Mouse (Mus musculus) neural tube, embryonic 13.5 days (tissue): ENCODE measurements around the gene Cnot10. TPM values are rescaled to one million over a fixed set of nuclear protein-coding genes. Genes with fewer than 3 reads are reported as not detected.

Source experiments
- ATAC-seq: fragments of 200-750 bp; cut with Nextera tagmentation; 2 replicates; pipeline ENCODE4 v1.8.0; 2017; ENCODE audit warnings: low read depth, mild to moderate bottlenecking, moderate TSS enrichment, moderate library complexity
- H3K27ac ChIP-seq: fragments of 300-500 bp; sonication (generic); replicated peaks from 2 replicates; pipeline ENCODE4 v1.5.1; 2015; ENCODE audit warnings: moderate library complexity, mild to moderate bottlenecking, inconsistent platforms
- H3K27me3 ChIP-seq: fragments of 300-500 bp; sonication (generic); 2 replicates; pipeline ENCODE4 v1.6.1; 2015; ENCODE audit warnings: mild to moderate bottlenecking, inconsistent platforms
- H3K36me3 ChIP-seq: fragments of 300-500 bp; sonication (generic); 2 replicates; pipeline ENCODE4 v1.6.1; 2015; ENCODE audit warnings: mild to moderate bottlenecking, inconsistent platforms
- H3K4me1 ChIP-seq: fragments of 300-500 bp; sonication (generic); replicated peaks from 2 replicates; pipeline ENCODE4 v1.6.1; 2015; ENCODE audit warnings: inconsistent platforms
- H3K4me2 ChIP-seq: fragments of 300-500 bp; sonication (generic); 2 replicates; pipeline ENCODE4 v1.6.1; 2015; ENCODE audit warnings: inconsistent platforms, mild to moderate bottlenecking, moderate library complexity
- H3K4me3 ChIP-seq: fragments of 300-500 bp; sonication (generic); 2 replicates; pipeline ENCODE4 v1.5.1; 2015; ENCODE audit warnings: mild to moderate bottlenecking, inconsistent platforms
- H3K9ac ChIP-seq: fragments of 300-500 bp; sonication (generic); 2 replicates; pipeline ENCODE4 v1.6.1; 2015; ENCODE audit warnings: moderate library complexity, mild to moderate bottlenecking, inconsistent platforms
- H3K9me3 ChIP-seq: fragments of 300-500 bp; sonication (generic); 2 replicates; pipeline ENCODE4 v1.6.1; 2016; ENCODE audit warnings: inconsistent platforms
- WGBS: fragments of 180-500 bp; shearing (Covaris S2); methylation state at CpG from one replicate; pipeline ENCODE4 v1.1.7; 2015; 5-methylcytosine and 5-hydroxymethylcytosine counted together
- polyA plus RNA-seq: library from polyadenylated mRNA; unstranded; fragments of >200 nt; fragmentation: Nextera tagmentation; extraction: Ambion mirVana; gene quantifications from 2 replicates; pipeline ENCODE4 v1.2.1, GENCODE M21; 2015

Gene Cnot10
- polyA plus RNA-seq, 1 experiment from 2014 or later: 57.1 TPM

DNA sequence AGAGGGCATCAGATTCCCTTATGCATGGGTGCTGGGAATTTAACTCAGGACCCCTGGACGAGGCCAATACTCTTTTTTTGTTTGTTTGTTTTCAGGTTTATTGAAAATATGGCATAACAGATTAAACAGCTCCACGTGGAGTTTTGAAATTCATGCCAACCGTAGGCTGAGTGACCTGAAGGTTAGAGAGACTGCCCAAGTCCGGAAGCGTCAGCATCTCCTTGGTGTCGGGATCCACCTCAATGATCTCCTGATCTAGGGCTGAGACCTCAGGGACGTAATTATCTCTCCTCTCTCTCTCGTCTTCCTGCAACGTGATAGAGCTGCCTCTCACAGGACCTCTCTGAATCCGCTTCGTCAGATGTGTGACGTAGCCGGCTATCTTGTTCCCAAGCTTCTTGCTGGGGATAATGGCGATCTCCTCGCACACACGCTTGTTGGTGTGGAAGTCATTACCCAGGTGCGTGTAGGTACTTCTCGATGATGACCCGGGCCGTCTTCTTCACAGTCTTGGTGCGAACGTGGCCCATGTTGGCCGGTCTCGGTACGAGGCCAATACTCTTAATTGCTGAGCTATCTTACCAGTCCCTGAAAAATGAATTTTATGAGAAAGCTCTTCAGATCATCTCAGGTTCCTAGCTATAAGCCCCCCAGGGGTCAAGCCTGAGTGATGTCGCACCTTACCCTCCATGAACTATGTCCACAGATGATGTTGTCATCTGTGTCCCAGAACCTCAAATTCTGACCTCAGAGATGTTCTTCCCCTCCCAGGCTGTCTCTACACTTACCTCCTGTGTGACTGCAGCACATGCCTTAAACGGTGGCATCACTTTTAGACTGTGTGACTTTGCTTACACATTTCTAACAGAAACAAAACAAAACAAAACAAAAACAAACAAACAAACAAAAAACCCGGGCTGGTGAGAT lies 7.8 kb upstream of the Cnot10 start:
- no peaks in the 10 kb centered on the region for H3K4me1 ChIP-seq
- no peaks in the 10 kb centered on the region for H3K9me3 ChIP-seq
- no peak overlapping the region for H3K27ac ChIP-seq
- H3K9ac ChIP-seq: no peak overlapping the region
- no peak for ATAC-seq
- H3K4me2 ChIP-seq: no peak overlapping the region
- no peak overlapping the region for H3K4me3 ChIP-seq
- H3K36me3 ChIP-seq: no peaks in the 10 kb centered on the region
- WGBS: 83% methylated on average over 28 of the region's 28 CpGs
- H3K27me3 ChIP-seq: peaks cover 24% of the 10 kb centered on the region

DNA sequence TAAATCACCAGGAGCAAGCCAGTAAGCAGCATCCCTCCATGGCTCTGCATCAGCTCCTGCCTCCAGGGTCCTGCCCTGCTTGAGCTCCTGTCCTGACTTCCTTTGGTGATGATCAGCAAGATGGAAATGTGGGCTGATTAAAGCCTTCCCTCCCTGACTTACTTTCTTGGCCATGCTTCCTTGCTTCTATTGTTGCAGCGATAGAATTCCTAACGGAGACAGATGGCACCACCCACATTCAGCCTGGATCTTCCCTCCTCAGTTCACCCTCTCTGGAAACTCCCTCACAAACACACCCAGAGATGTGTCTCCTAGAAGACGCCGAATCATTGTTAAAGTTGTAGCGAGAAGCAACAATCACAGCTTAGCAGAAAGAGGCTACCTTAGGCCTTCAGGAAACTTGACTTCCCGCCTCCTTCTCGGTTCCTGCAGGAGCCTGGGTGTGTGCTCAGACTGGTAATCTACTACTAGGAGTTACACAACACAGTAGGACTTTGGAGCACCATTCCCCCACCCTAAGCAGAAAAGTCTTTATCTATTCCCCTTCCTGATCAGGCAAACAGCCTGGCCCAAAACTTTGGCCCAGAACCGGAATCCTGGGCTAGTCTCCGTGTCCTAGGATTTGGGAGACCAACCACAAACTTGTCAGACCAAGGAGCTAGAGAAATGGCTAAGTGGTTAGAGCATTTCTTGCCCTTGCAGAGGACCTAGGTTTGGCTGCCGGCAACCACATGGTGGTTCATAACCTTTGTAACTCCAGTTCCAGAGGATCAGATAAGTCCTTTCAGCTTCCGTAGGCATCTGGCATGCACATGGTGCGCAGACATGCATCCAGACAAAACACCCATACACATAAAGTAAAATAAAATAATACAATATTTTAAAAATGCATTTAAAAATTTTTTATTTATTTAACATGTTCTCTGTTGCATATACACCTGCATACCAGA lies 6.8 kb upstream of the Cnot10 start:
- ATAC-seq: no peak
- Histone ChIP-seq H3K27me3 (peaks cover 30% of the 10 kb centered on the region), H3K27ac (no peak overlapping the region), H3K4me1 (no peaks in the 10 kb centered on the region), H3K9me3 (no peaks in the 10 kb centered on the region), H3K36me3 (no peaks in the 10 kb centered on the region), H3K4me2 (no peak overlapping the region), H3K9ac (no peak overlapping the region), H3K4me3 (no peak overlapping the region)
- 90% methylated on average over 12 of the region's 12 CpGs for WGBS

DNA sequence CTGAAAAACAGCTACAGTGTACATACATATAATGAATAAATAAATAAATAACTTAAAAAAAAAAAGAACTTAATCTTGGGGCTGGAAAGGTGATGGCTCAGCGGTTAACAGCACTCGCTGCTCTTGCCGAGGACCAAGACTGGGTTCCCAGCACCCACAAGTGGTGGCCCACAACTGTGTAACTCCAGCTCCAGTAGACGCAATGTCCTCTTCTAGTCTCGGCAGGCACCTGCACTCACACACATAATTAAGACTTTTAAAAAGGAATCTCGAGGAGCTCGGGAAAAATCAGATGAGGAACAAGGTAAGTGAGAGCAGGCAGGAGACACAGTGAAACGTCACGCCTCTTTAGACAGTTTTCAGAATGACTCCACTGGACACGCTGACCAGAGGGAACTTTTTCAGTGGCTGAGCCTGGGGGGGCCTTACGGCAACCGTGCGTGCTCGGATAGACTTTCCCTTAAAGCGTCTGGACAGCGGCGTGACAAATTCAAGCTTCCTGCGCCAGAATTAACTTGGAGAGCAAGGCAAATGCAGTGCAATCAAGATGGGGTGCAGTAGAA lies 717 bp downstream of the Cnot10 start:
- H3K4me2 ChIP-seq: peak overlapping the region; percentile 96
- WGBS: 15% methylated on average over 18 of the region's 18 CpGs
- ATAC-seq: peak; percentile 9
- peaks cover 22% of the 10 kb centered on the region for H3K27me3 ChIP-seq
- peak overlapping the region; percentile 83 for H3K9ac ChIP-seq
- H3K9me3 ChIP-seq: no peaks in the 10 kb centered on the region
- H3K4me3 ChIP-seq: peak overlapping the region; percentile 90
- peak overlapping the region; percentile 90 for H3K27ac ChIP-seq
- peaks cover 5% of the 10 kb centered on the region; the same call in 1 of the 2 replicates for H3K36me3 ChIP-seq
- H3K4me1 ChIP-seq: peaks cover 29% of the 10 kb centered on the region

DNA sequence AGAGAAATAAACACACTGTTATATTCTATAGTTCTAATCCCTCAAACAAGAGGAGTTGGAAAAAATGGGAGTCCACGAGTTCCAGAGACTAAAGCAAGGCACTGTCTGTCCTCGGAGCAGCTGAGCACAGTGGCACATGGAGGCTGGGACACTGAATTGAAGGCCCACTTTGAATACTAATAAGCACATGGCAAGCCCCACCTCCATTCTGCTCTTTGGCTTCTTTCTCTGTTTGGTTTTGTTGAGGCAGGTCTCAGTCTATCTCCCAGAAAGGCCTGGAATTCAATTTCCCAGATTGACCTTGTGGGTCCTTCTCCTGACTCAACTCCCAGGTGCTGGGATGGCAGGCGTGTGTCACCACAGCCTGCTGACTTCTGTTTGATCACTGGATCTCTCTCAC lies 3.2 kb downstream of the Cnot10 start:
- 70% methylated on average over 3 of the region's 3 CpGs for WGBS
- Histone ChIP-seq H3K4me2 (no peak overlapping the region), H3K27me3 (no peaks in the 10 kb centered on the region), H3K27ac (no peak overlapping the region), H3K9me3 (no peaks in the 10 kb centered on the region), H3K9ac (no peak overlapping the region), H3K36me3 (peaks cover 8% of the 10 kb centered on the region), H3K4me3 (no peak overlapping the region), H3K4me1 (peaks cover 29% of the 10 kb centered on the region)
- ATAC-seq: no peak

DNA sequence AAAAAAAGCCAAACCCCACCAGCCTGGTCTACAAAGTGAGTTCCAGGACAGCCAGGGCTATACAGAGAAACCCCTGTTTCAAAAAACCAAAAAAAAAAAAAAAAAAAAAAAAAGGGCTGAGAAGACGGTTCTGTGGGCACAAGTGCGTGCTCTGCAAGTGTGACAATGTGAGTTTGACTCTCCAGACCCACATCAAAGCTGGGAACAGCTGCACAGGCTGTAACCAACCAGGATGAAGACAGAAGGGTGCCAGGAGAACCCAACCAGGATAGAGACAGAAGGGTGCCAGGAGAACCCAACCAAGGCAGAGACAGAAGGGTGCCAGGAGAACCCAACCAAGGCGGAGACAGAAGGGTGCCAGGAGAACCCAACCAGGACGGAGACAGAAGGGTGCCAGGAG lies 3.8 kb downstream of the Cnot10 start:
- H3K27me3 ChIP-seq: no peaks in the 10 kb centered on the region
- H3K4me2 ChIP-seq: no peak overlapping the region
- 95% methylated on average over 4 of the region's 4 CpGs for WGBS
- no peak overlapping the region for H3K4me3 ChIP-seq
- peaks cover 29% of the 10 kb centered on the region for H3K4me1 ChIP-seq
- no peak overlapping the region for H3K9ac ChIP-seq
- H3K9me3 ChIP-seq: no peaks in the 10 kb centered on the region
- peaks cover 11% of the 10 kb centered on the region for H3K36me3 ChIP-seq
- no peak overlapping the region for H3K27ac ChIP-seq
- no peak for ATAC-seq

DNA sequence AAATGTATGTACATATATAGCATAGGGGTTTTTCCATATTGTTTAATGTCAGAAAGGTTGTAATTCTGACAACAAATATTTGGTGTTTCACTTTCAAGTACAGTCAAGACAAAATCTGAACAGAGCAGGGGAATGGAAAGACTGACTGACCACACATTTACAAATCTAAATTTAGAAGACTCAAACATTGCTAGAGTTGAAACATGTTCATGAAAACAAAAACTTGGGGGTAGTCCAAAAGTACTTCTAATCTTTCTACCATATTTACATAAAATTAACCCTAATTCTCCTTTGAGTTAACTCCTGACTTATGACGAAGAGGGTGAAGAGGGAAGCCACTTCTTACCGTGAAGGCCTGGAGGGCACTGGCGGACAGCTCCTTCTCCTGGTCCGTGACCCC lies 7.7 kb downstream of the Cnot10 start:
- WGBS: 75% methylated on average over 4 of the region's 4 CpGs
- H3K9me3 ChIP-seq: no peaks in the 10 kb centered on the region
- H3K36me3 ChIP-seq: peaks cover 38% of the 10 kb centered on the region
- no peak overlapping the region for H3K4me2 ChIP-seq
- H3K27ac ChIP-seq: no peak overlapping the region
- no peak overlapping the region for H3K9ac ChIP-seq
- no peak for ATAC-seq
- 0 out of 2 replicates have a peak, but pooled peaks cover 11% of the 10 kb centered on the region for H3K4me1 ChIP-seq
- H3K27me3 ChIP-seq: no peaks in the 10 kb centered on the region
- H3K4me3 ChIP-seq: no peak overlapping the region

DNA sequence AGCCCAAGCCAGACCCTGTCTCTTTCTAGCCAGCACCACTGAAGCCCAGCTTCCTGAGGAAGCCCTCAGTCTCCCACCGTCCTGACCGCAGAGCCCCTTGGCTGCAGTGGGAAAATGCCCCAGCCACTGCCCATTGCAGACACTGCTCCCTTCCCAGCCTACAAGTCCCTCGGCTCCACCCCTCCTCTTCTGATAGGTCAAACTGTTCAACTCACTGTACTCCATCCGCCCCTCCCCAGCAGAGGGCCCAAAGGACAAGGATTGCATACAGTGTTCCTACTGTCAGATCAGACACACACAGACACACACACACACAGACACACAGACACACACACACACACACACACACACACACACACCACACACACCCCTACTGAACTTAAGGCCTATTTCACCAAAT lies 13.3 kb downstream of the Cnot10 start:
- Histone ChIP-seq H3K4me3 (no peak overlapping the region), H3K4me1 (no peaks in the 10 kb centered on the region), H3K9ac (no peak overlapping the region), H3K9me3 (no peaks in the 10 kb centered on the region), H3K27ac (no peak overlapping the region), H3K36me3 (peaks cover 91% of the 10 kb centered on the region), H3K4me2 (no peak overlapping the region), H3K27me3 (no peaks in the 10 kb centered on the region)
- ATAC-seq: no peak
- WGBS: 80% methylated on average over 4 of the region's 4 CpGs

DNA sequence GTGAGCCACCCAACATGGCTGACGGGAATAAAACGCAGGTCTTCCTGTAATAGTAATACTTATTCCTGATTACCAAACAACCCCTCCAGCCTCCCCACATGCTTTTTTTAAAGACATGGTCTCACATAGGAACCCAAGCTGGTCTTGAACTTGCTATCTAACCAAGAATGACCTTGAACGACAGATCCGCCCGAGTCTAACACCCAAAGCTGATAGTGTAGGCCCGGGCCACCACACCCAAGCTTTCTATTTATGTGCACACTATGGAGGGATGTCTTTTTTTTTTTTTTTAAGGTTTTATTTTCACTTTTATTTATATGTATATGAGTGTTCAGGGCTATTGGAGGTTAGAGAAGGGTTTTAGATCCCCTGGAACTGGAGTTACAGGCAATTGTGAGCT lies 15.8 kb downstream of the Cnot10 start:
- H3K4me1 ChIP-seq: no peaks in the 10 kb centered on the region
- no peak overlapping the region for H3K27ac ChIP-seq
- H3K27me3 ChIP-seq: no peaks in the 10 kb centered on the region
- H3K9ac ChIP-seq: no peak overlapping the region
- no peak for ATAC-seq
- no peaks in the 10 kb centered on the region for H3K9me3 ChIP-seq
- H3K36me3 ChIP-seq: peaks cover 97% of the 10 kb centered on the region
- WGBS: 99% methylated on average over 6 of the region's 6 CpGs
- no peak overlapping the region for H3K4me2 ChIP-seq
- no peak overlapping the region for H3K4me3 ChIP-seq

DNA sequence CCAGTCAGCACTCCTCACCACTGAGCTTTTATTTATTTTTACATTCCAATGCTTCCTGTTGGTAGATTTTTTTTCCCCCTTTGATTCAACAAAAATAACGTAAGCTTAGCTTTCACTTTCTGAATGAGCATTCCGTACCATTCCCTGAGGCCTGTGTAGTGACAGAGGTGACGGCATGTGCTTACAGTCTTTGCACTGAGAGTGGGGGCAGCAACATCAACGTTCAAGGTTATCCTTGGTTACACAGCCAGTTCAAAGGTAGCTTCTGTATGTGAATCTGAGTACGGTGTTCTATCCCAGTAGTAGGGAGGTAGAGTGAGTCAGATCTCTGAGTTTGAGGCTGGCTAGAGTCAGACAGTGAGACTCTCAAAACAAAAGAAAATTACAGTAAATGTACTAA lies 18.8 kb downstream of the Cnot10 start:
- no peak overlapping the region for H3K27ac ChIP-seq
- ATAC-seq: no peak
- H3K4me1 ChIP-seq: no peaks in the 10 kb centered on the region
- WGBS: 91% methylated on average over 5 of the region's 5 CpGs
- no peak overlapping the region for H3K9ac ChIP-seq
- no peak overlapping the region for H3K4me3 ChIP-seq
- H3K4me2 ChIP-seq: no peak overlapping the region
- H3K27me3 ChIP-seq: no peaks in the 10 kb centered on the region
- no peaks in the 10 kb centered on the region for H3K9me3 ChIP-seq
- peaks cover 89% of the 10 kb centered on the region for H3K36me3 ChIP-seq

DNA sequence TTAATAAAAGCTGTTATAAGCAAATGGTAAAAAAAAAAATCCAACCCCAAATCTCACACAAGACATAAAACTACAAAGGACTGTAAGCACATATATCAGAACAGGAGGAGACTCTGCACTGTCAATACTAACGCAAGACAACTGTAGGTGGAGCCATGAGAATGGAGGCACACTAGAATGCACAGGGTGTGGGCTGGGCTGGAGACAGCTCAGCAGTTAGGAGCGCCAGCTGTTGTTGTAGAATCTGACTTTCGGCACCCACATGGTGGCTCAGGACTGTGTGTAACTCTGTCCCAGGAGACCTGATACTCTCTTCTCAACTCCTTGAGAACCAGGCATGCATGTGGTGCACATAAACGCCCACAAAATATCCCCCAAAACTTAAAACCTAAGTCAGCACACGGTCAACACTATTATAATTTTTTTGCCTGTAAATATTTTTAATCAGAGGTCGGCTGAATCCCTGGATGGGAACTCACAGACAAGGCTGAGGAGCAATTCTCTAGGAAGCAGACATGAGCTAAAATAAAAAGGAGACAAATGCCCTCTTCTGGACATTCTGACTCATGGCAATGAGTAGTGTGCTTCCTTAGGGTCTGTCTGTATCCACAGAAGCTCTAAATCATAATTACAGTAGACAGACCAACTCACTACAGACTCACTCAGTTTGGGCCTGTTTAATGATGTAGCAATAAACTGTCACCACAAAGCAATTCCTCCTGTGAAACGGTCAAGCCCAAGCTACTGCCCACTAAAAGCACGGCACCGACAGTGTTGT lies 25.6 kb downstream of the Cnot10 start:
- WGBS: 85% methylated on average over 9 of the region's 9 CpGs
- H3K36me3 ChIP-seq: peaks cover 82% of the 10 kb centered on the region
- no peak overlapping the region for H3K27ac ChIP-seq
- H3K4me2 ChIP-seq: no peak overlapping the region
- ATAC-seq: no peak
- H3K27me3 ChIP-seq: no peaks in the 10 kb centered on the region
- H3K4me1 ChIP-seq: no peaks in the 10 kb centered on the region
- H3K4me3 ChIP-seq: no peak overlapping the region
- no peaks in the 10 kb centered on the region for H3K9me3 ChIP-seq
- no peak overlapping the region for H3K9ac ChIP-seq

DNA sequence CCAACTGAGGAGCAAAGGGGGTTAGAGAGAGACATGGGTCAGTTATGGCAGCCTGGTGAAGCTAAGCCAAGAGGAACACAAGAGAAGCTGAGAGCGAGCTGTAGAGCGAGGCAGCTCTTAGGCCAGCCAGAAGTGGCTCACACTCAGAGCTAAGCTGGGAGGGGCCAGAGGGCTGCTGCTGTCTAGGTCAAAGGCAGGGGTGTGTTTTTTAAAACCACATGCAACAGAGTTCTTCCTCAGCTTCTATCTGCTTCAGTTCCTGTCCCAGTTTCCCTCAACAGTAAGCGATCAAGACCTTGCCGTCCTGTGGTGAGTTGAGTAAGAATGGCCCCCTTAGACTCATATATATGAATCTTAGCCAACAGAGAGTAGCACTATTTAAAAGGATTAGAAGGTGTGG lies 27.0 kb downstream of the Cnot10 start:
- H3K27me3 ChIP-seq: no peaks in the 10 kb centered on the region
- 97% methylated on average over 4 of the region's 4 CpGs for WGBS
- no peaks in the 10 kb centered on the region for H3K4me1 ChIP-seq
- H3K9ac ChIP-seq: no peak overlapping the region
- H3K4me2 ChIP-seq: no peak overlapping the region
- no peak overlapping the region for H3K4me3 ChIP-seq
- H3K9me3 ChIP-seq: no peaks in the 10 kb centered on the region
- no peak for ATAC-seq
- peaks cover 85% of the 10 kb centered on the region for H3K36me3 ChIP-seq
- no peak overlapping the region for H3K27ac ChIP-seq
